Mouse (Mus musculus) liver, postnatal 0 days (tissue): ENCODE results near the gene Gm4792.

ENCODE experiments used
- CTCF ChIP-seq: sonication (generic); IDR thresholded peaks from 2 replicates; pipeline ENCODE4 v1.5.1; 2016; ENCODE audit warnings: antibody characterized with exemption, low read depth
- EP300 ChIP-seq: IDR thresholded peaks from 2 replicates; pipeline ENCODE4 v1.6.1; 2016; ENCODE audit warnings: antibody characterized with exemption, low read depth, mild to moderate bottlenecking

- TF ChIP-seq EP300 (no peak), CTCF (no peak)
Measured at GRCm38 (mm10) chr10:94263211-94263610, 35.3 kb downstream of the Gm4792 start.
